Mouse (Mus musculus): Measurements from ENCODE around the gene Mmp25. TPM values are rescaled to one million over a fixed set of nuclear protein-coding genes. Genes with fewer than 3 reads are reported as not detected.

Mmp25 gene
- polyA plus RNA-seq, 1 experiment from 2014 or later = 0.62 TPM

Other genes with a start within 250 kb of the Mmp25 start
- not detected in 2 replicates for gene Vmn2r117, start 165.6 kb downstream of the Mmp25 start, polyA plus RNA-seq (2014; fragmentation: Nextera tagmentation; extraction: Ambion mirVana)
- 17.6 and 20.9 TPM in 2 replicates for gene Zfp213, start 81.0 kb downstream of the Mmp25 start, polyA plus RNA-seq (2014; fragmentation: Nextera tagmentation; extraction: Ambion mirVana)
- gene Zfp13, start 45.8 kb downstream of the Mmp25 start, polyA plus RNA-seq (2014; fragmentation: Nextera tagmentation; extraction: Ambion mirVana) = 24.1 and 26.0 TPM in 2 replicates
- not detected in 2 replicates for gene Zscan10, start 44.4 kb downstream of the Mmp25 start, polyA plus RNA-seq (2014; fragmentation: Nextera tagmentation; extraction: Ambion mirVana)
- not detected in 2 replicates for gene Bicdl2, start 15.2 kb upstream of the Mmp25 start, polyA plus RNA-seq (2014; fragmentation: Nextera tagmentation; extraction: Ambion mirVana)
- 107 and 112 TPM in 2 replicates for gene Hcfc1r1, start 28.3 kb upstream of the Mmp25 start, polyA plus RNA-seq (2014; fragmentation: Nextera tagmentation; extraction: Ambion mirVana)
- gene Thoc6, start 28.6 kb upstream of the Mmp25 start, polyA plus RNA-seq (2014; fragmentation: Nextera tagmentation; extraction: Ambion mirVana) = 43.8 and 45.9 TPM in 2 replicates
- gene Tnfrsf12a, start 32.2 kb upstream of the Mmp25 start, polyA plus RNA-seq (2014; fragmentation: Nextera tagmentation; extraction: Ambion mirVana) = 2.6 and 2.9 TPM in 2 replicates
- gene Cldn6, start 34.0 kb upstream of the Mmp25 start, polyA plus RNA-seq (2014; fragmentation: Nextera tagmentation; extraction: Ambion mirVana) = 0.24 and 0.25 TPM in 2 replicates
- 1.6 and 2.3 TPM in 2 replicates for gene Cldn9, start 38.7 kb upstream of the Mmp25 start, polyA plus RNA-seq (2014; fragmentation: Nextera tagmentation; extraction: Ambion mirVana)
- not detected in 2 replicates for gene 1520401A03Rik, start 77.5 kb upstream of the Mmp25 start, polyA plus RNA-seq (2014; fragmentation: Nextera tagmentation; extraction: Ambion mirVana)
- gene Pkmyt1, start 81.1 kb upstream of the Mmp25 start, polyA plus RNA-seq (2014; fragmentation: Nextera tagmentation; extraction: Ambion mirVana) = 18.0 and 23.1 TPM in 2 replicates
- gene Paqr4, start 95.6 kb upstream of the Mmp25 start, polyA plus RNA-seq (2014; fragmentation: Nextera tagmentation; extraction: Ambion mirVana) = 31.9 and 38.3 TPM in 2 replicates
- gene Kremen2, start 100.6 kb upstream of the Mmp25 start, polyA plus RNA-seq (2014; fragmentation: Nextera tagmentation; extraction: Ambion mirVana) = 0.23 and 0.25 TPM in 2 replicates
- gene Flywch1, start 126.3 kb upstream of the Mmp25 start, polyA plus RNA-seq (2014; fragmentation: Nextera tagmentation; extraction: Ambion mirVana) = 129 and 143 TPM in 2 replicates
- 36.9 and 44.2 TPM in 2 replicates for gene Flywch2, start 140.8 kb upstream of the Mmp25 start, polyA plus RNA-seq (2014; fragmentation: Nextera tagmentation; extraction: Ambion mirVana)
- 226 and 339 TPM in 2 replicates for gene Srrm2, start 145.3 kb upstream of the Mmp25 start, polyA plus RNA-seq (2014; fragmentation: Nextera tagmentation; extraction: Ambion mirVana)
- gene Elob, start 183.9 kb upstream of the Mmp25 start, polyA plus RNA-seq (2014; fragmentation: Nextera tagmentation; extraction: Ambion mirVana) = 1,202 and 1,508 TPM in 2 replicates
- not detected in 2 replicates for gene Prss33, start 190.8 kb upstream of the Mmp25 start, polyA plus RNA-seq (2014; fragmentation: Nextera tagmentation; extraction: Ambion mirVana)
- not detected in 2 replicates for gene Prss32, start 198.6 kb upstream of the Mmp25 start, polyA plus RNA-seq (2014; fragmentation: Nextera tagmentation; extraction: Ambion mirVana)
- 0.31 and 0.66 TPM in 2 replicates for gene Prss41, start 198.9 kb upstream of the Mmp25 start, polyA plus RNA-seq (2014; fragmentation: Nextera tagmentation; extraction: Ambion mirVana)
- not detected in 2 replicates for gene Prss21, start 222.8 kb upstream of the Mmp25 start, polyA plus RNA-seq (2014; fragmentation: Nextera tagmentation; extraction: Ambion mirVana)
- gene Dcpp1, start 235.6 kb upstream of the Mmp25 start, polyA plus RNA-seq (2014; fragmentation: Nextera tagmentation; extraction: Ambion mirVana) = not detected in 2 replicates
- not detected in 2 replicates for gene Dcpp2, start 235.6 kb upstream of the Mmp25 start, polyA plus RNA-seq (2014; fragmentation: Nextera tagmentation; extraction: Ambion mirVana)

Measured in forebrain, embryonic 14.5 days (tissue).